Mouse (Mus musculus) limb, embryonic 11.5 days (tissue): ENCODE data around the gene Nampt. TPM values are rescaled to one million over a fixed set of nuclear protein-coding genes. Genes with fewer than 3 reads are reported as not detected.
A peak's percentile ranks its signal among the peaks of the same experiment; 100 is the strongest.

Source experiments
- ATAC-seq: fragments of 200-750 bp; cut with Nextera tagmentation; 2 replicates; pipeline ENCODE4 v1.8.0; 2017; ENCODE audit warnings: low read depth; ENCODE audit not compliant: insufficient number of reproducible peaks, low FRiP score, low TSS enrichment
- DNase-seq: peaks from one replicate; pipeline ENCODE4 v3.0.0-alpha.2; 2015; ENCODE audit warnings: low spot score
- H3K27ac ChIP-seq: fragments of 300-500 bp; sonication (generic); replicated peaks from 2 replicates; pipeline ENCODE4 v1.5.1; 2014; ENCODE audit warnings: low read depth, mild to moderate bottlenecking, low read length
- H3K27me3 ChIP-seq: fragments of 300-500 bp; sonication (generic); 2 replicates; pipeline ENCODE4 v1.6.1; 2014; ENCODE audit warnings: mild to moderate bottlenecking, low read length, mixed read lengths; ENCODE audit not compliant: control insufficient read depth, insufficient read depth
- H3K36me3 ChIP-seq: fragments of 300-500 bp; sonication (generic); 2 replicates; pipeline ENCODE4 v1.6.1; 2014; ENCODE audit warnings: mild to moderate bottlenecking, low read length, moderate library complexity, mixed read lengths; ENCODE audit not compliant: control insufficient read depth, insufficient read depth
- H3K4me1 ChIP-seq: fragments of 300-500 bp; sonication (generic); 2 replicates; pipeline ENCODE4 v1.6.1; 2014; ENCODE audit warnings: low read length, mixed read lengths; ENCODE audit not compliant: control insufficient read depth, insufficient read depth
- H3K4me2 ChIP-seq: fragments of 300-500 bp; sonication (generic); 2 replicates; pipeline ENCODE4 v1.6.1; 2014; ENCODE audit warnings: low read depth, mild to moderate bottlenecking, moderate library complexity; ENCODE audit not compliant: severe bottlenecking
- H3K4me3 ChIP-seq: fragments of 300-500 bp; sonication (generic); 2 replicates; pipeline ENCODE4 v1.5.1; 2014; ENCODE audit warnings: low read depth, low read length
- H3K9ac ChIP-seq: fragments of 300-500 bp; sonication (generic); 2 replicates; pipeline ENCODE4 v1.6.1; 2014; ENCODE audit warnings: mild to moderate bottlenecking, low read length
- H3K9me3 ChIP-seq: fragments of 300-500 bp; sonication (generic); 2 replicates; pipeline ENCODE4 v1.6.1; 2016; ENCODE audit warnings: low read length; ENCODE audit not compliant: control insufficient read depth
- WGBS: fragments of 180-500 bp; shearing (Covaris S2); extraction: QIAGEN DNeasy Blood & Tissue Kit; methylation state at CpG from one replicate; pipeline ENCODE4 v1.1.7; 2014; 5-methylcytosine and 5-hydroxymethylcytosine counted together
- polyA plus RNA-seq: library from polyadenylated mRNA; unstranded; fragments of >200 nt; fragmentation: Nextera tagmentation; extraction: Ambion mirVana; gene quantifications from 2 replicates; pipeline ENCODE4 v1.2.1, GENCODE M21; 2014

The Nampt gene
- polyA plus RNA-seq, 1 experiment from 2014 or later = 33.0 TPM

DNA sequence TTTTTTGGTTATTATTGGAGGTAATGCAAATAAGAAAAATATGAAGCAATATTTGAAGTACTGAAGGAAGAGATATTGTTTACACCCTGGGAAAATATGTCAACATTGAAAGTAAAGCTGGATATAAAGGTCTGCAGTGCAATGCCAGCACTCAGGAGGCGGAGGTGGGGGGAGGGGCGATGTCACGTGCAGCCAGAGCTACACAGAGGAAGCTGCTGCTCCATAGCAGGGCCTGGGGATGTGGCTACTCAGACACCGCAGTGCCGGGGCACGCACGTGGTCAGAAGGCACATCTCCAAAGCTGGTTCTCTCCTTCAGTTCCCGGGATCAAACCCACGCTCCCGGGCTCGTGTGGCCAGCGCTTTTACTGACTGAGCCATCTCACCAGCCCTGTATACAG is 73.9 kb downstream of the Nampt start:
- no peak for ATAC-seq
- no peak overlapping the region for H3K4me3 ChIP-seq
- no peak overlapping the region for H3K9ac ChIP-seq
- no peak overlapping the region for H3K27ac ChIP-seq
- peak; percentile 67 for DNase-seq
- H3K4me2 ChIP-seq = no peak overlapping the region
- no peaks in the 10 kb centered on the region for H3K4me1 ChIP-seq
- 56% methylated on average over 12 of the region's 12 CpGs for WGBS
- no peaks in the 10 kb centered on the region for H3K9me3 ChIP-seq
- H3K36me3 ChIP-seq = no peaks in the 10 kb centered on the region
- H3K27me3 ChIP-seq = no peaks in the 10 kb centered on the region

DNA sequence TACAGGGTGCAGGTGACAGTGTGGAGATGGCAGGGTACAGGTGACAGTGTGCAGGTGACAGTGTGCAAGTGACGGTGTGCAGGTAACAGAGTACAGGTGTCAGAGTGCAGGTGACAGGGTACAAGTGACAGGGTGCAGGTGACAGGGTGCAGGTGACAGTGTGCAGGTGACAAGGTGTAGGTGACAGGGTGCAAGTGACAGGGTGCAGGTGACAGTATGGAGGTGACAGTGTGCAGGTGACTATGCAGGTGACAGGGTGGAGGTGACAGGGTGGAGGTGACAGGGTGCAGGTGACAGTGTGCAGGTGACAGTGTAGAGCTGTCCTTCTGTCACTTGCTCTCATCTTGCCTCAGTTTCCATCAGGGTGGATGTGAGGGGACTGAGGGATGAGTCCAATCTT is 76.5 kb downstream of the Nampt start:
- Histone ChIP-seq H3K27ac (no peak overlapping the region), H3K9me3 (no peaks in the 10 kb centered on the region), H3K4me2 (no peak overlapping the region), H3K4me3 (no peak overlapping the region), H3K36me3 (no peaks in the 10 kb centered on the region), H3K4me1 (no peaks in the 10 kb centered on the region), H3K9ac (no peak overlapping the region), H3K27me3 (no peaks in the 10 kb centered on the region)
- WGBS = 80% methylated on average over 1 of the region's 1 CpGs
- DNase-seq (no peak), ATAC-seq (no peak)

DNA sequence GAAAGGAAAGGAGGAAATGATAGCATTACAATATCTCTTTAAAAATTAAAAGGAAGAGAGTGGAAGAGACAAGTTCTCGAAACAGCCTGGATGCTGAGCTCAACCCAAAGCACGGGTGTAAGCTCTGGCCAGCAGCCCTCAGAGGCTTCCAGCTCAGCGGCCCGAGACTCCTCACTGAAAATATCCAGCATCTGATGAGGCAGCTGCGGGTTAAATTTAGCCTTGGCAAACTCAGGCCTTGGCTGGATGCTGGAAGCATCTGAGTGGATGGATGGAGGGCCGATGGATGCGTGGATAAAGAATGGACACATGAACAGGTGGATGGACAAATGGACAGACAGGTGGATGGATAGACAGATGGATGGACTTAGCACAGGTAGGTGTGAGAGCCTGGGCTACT is 77.2 kb downstream of the Nampt start:
- no peaks in the 10 kb centered on the region for H3K27me3 ChIP-seq
- H3K4me1 ChIP-seq = no peaks in the 10 kb centered on the region
- H3K4me2 ChIP-seq = no peak overlapping the region
- no peaks in the 10 kb centered on the region for H3K36me3 ChIP-seq
- 89% methylated on average over 7 of the region's 7 CpGs for WGBS
- ATAC-seq (no peak), DNase-seq (no peak)
- no peak overlapping the region for H3K9ac ChIP-seq
- H3K9me3 ChIP-seq = no peaks in the 10 kb centered on the region
- H3K27ac ChIP-seq = no peak overlapping the region
- H3K4me3 ChIP-seq = no peak overlapping the region

- Histone ChIP-seq H3K4me2 (no peak overlapping the region), H3K4me1 (no peaks in the 10 kb centered on the region), H3K36me3 (no peaks in the 10 kb centered on the region), H3K4me3 (no peak overlapping the region), H3K27ac (no peak overlapping the region), H3K9me3 (no peaks in the 10 kb centered on the region), H3K27me3 (no peaks in the 10 kb centered on the region), H3K9ac (no peak overlapping the region)
- 49% methylated on average over 13 of the region's 13 CpGs for WGBS
- ATAC-seq (peak; percentile 60), DNase-seq (peak; percentile 94)
Observed at GRCm38 (mm10) chr12:32897199-32898120, 78.1 kb downstream of the Nampt start.

DNA sequence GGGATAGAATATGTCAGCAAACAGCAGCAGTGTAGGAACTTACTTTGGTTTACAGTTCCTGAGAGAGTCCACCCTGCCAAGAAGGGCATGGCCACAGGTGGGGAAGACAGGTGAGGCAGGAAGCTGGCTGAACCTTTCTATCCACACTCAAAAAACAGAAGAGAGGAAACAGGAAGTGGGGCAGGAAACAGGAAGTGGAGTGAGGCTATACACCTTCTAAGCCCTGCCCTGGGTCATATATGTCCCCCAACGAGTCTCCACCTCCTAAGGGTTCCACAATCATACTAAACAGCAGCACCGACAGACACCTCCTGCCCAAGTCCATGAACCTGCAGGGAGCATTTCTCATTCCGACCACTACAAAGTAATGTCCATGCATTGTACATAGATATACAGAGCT is 81.7 kb downstream of the Nampt start:
- H3K27me3 ChIP-seq = no peaks in the 10 kb centered on the region
- no peak overlapping the region for H3K27ac ChIP-seq
- H3K4me2 ChIP-seq = no peak overlapping the region
- H3K9ac ChIP-seq = no peak overlapping the region
- no peak overlapping the region for H3K4me3 ChIP-seq
- H3K4me1 ChIP-seq = no peaks in the 10 kb centered on the region
- ATAC-seq (no peak), DNase-seq (no peak)
- 93% methylated on average over 3 of the region's 3 CpGs for WGBS
- H3K9me3 ChIP-seq = no peaks in the 10 kb centered on the region
- H3K36me3 ChIP-seq = no peaks in the 10 kb centered on the region

Other genes with a start within 250 kb of the Nampt start
- gene Sypl, start 134.3 kb downstream of the Nampt start, polyA plus RNA-seq = 62.4 and 63.0 TPM in 2 replicates